Mouse (Mus musculus) G1E (cell line): ENCODE results near the gene Dock4.

Experiments
- CTCF ChIP-seq: IDR thresholded peaks from 2 replicates; pipeline ENCODE4 v1.5.1; 2012; ENCODE audit warnings: low read depth, low read length, inconsistent platforms, mixed read lengths
- GATA1 ChIP-seq: IDR thresholded peaks from 2 replicates; pipeline ENCODE4 v1.6.1; 2012; ENCODE audit warnings: borderline replicate concordance, low read length, inconsistent platforms, mixed read lengths
- POLR2AphosphoS5 ChIP-seq: IDR thresholded peaks from 2 replicates; pipeline ENCODE4 v1.6.1; 2012; ENCODE audit warnings: low read depth, low read length, inconsistent platforms; ENCODE audit not compliant: insufficient replicate concordance
- TAL1 ChIP-seq: conservative IDR thresholded peaks from 2 replicates; pipeline ENCODE4 v1.6.1; 2012; ENCODE audit warnings: low read depth, low read length, inconsistent platforms, mixed read lengths

GRCm38 (mm10) chr12:40659689-40660088 is 213.9 kb downstream of the Dock4 start:
- no peak for TF ChIP-seq GATA1
- no peak for TF ChIP-seq CTCF
- TF ChIP-seq POLR2AphosphoS5, result no peak
- no peak for TF ChIP-seq TAL1
